ENCODE assay signal across 14 mouse cellular contexts in the genomic region with DNA sequence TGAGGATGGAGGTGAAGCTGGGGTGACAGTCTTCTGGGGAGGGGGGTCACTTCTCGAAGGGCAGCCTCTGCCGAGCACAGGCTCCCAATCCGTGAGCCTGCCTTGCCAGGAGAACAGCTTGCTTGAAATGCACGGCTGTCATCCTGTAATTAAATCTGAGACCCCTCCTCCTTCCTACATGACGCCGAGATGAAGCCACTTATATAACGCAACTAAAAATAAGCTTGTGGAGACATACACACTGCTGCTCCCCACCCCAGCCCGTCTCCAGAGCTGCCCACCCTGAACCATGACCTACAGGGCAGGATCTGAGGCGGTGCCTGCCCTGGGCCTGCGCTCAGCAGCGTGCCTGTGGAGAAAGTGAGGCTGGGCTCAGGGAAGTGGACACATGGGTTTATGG. TPM values are rescaled to one million over a fixed set of nuclear protein-coding genes. Genes with fewer than 3 reads are reported as not detected.
DNase-seq lines count a peak whose midpoint lies in the region; ATAC-seq lines count a peak whose summit lies in the region.
"Had no signal": no experiment of that assay in that cellular context is flagged by ENCODE, and none has a peak within 500 bp of the region (broad histone marks: within the 10 kb centered on the region; RNA-seq: fewer than 3 reads in every experiment).

No protein-coding gene starts in this region.

- H3K9ac ChIP-seq in forebrain, embryonic 14.5 days (ENCODE audit: low read length) = peak overlapping the region; percentile 17; the same call in 1 of the 2 replicates
- H3K9ac ChIP-seq: limb, embryonic 12.5 days had no signal

- peaks cover 40% of the 10 kb centered on the region for H3K4me1 ChIP-seq in forebrain, embryonic 14.5 days (ENCODE audit: control insufficient read depth, insufficient read depth, low read length)

- no peak for ATAC-seq in forebrain, embryonic 14.5 days
- ATAC-seq: CD4-positive, CD25-positive, alpha-beta regulatory T cell, adult 4 months; inflammation-experienced regulatory T-cells, adult 6 months had no signal

- H3K4me2 ChIP-seq in forebrain, embryonic 14.5 days (ENCODE audit: low read length) = peak overlapping the region; percentile 39

- H3K27ac ChIP-seq in forebrain, embryonic 14.5 days (ENCODE audit: low read depth, low read length) = peak overlapping the region; percentile 80
- H3K27ac ChIP-seq: limb, embryonic 12.5 days had no signal

- H3K27me3 ChIP-seq in forebrain, embryonic 14.5 days (replicated peaks; ENCODE audit: control insufficient read depth, insufficient read depth, low read length) = no peaks in the 10 kb centered on the region

- no peaks in the 10 kb centered on the region for H3K9me3 ChIP-seq in forebrain, embryonic 14.5 days (replicated peaks; ENCODE audit: control insufficient read depth, low read length)
- H3K9me3 ChIP-seq: limb, embryonic 12.5 days had no signal

- WGBS in forebrain, embryonic 14.5 days = 61% methylated on average over 11 of the region's 11 CpGs

- intact Hi-C loops in heart, postnatal 36 days (cut with DNase I) = loop anchor here (5.0 kb wide), 1 partner anchor 147 kb away; the partner anchor contains the start of gene Cep131

- H3K36me3 ChIP-seq in forebrain, embryonic 14.5 days (ENCODE audit: control insufficient read depth, insufficient read depth, low read length) = no peaks in the 10 kb centered on the region
- H3K36me3 ChIP-seq: limb, embryonic 12.5 days had no signal

- H3K4me3 ChIP-seq in forebrain, embryonic 14.5 days (ENCODE audit: low read depth, low read length) = no peak overlapping the region
- H3K4me3 ChIP-seq: limb, embryonic 12.5 days had no signal

- peak; percentile 53 to 67 for DNase-seq in frontal cortex, postnatal 36 days (ENCODE audit: low spot score in 2 of 2)
- DNase-seq in frontal cortex, postnatal 25 days (ENCODE audit: low spot score in 2 of 2) = no peak
- DNase-seq in layer of hippocampus, adult 8-10 months (ENCODE audit: low spot score in 2 of 2) = peak; percentile 48 to 53
- DNase-seq in layer of hippocampus, adult 9-10 months (ENCODE audit: low spot score) = no peak
- DNase-seq in brain, adult 2 months (ENCODE audit: low read depth, low spot score) = peak; percentile 84
- DNase-seq in forebrain, embryonic 14.5 days (ENCODE audit: low spot score) = peak; percentile 75
- no peak for DNase-seq in adrenal gland, adult 2 months
- DNase-seq in heart, postnatal 36 days = no peak
- DNase-seq: adrenal gland, postnatal 25 days; cerebellum, adult 8-10 months; lung, postnatal 10 days had no signal

RNA-seq across cellular contexts. Expression of gene Baiap2, which starts 2.4 kb away (rescaled TPM):
- total RNA-seq in layer of hippocampus, adult 8-10 months (2022) = 100 to 1,000 TPM; 170 to 244 (median 215) TPM
- 18.7 and 25.2 TPM in 2 replicates for polyA plus RNA-seq in forebrain, embryonic 14.5 days (2014; fragmentation: Nextera tagmentation; extraction: Ambion mirVana)
- 10 to 100 TPM; 17.0 to 23.2 TPM for total RNA-seq in adrenal gland, adult 2 months (2021)
- 42.3 and 46.7 TPM in 2 replicates for polyA plus RNA-seq in adrenal gland, adult 2 months (2012; rRNA removed)
- total RNA-seq in heart, postnatal 36 days (2021) = 10 to 100 TPM in 1 of 2 experiments, 1 to 10 TPM in 1; 4.4 to 12.0 TPM

RNA-seq across cellular contexts. Expression of gene Chmp6, which starts 26.9 kb away (rescaled TPM):
- total RNA-seq in layer of hippocampus, adult 8-10 months (2022) = 10 to 100 TPM; 31.5 to 39.5 (median 37.3) TPM
- 90.0 and 92.7 TPM in 2 replicates for polyA plus RNA-seq in forebrain, embryonic 14.5 days (2014; fragmentation: Nextera tagmentation; extraction: Ambion mirVana)
- total RNA-seq in adrenal gland, adult 2 months (2021) = 10 to 100 TPM; 26.0 to 34.9 TPM
- 56.8 and 66.5 TPM in 2 replicates for polyA plus RNA-seq in adrenal gland, adult 2 months (2012; rRNA removed)
- 10 to 100 TPM; 27.9 TPM for total RNA-seq in heart, postnatal 36 days (2021)

Comparison
In these comparisons a context has a peak if more than half of its experiments do, and no peak if none do; other contexts are left out.
1. DNase-seq: peak in frontal cortex, postnatal 36 days (2 of 2), layer of hippocampus, adult 8-10 months (2 of 2), brain, adult 2 months (single experiment) and forebrain, embryonic 14.5 days (single experiment); none in frontal cortex, postnatal 25 days (0 of 2), layer of hippocampus, adult 9-10 months (single experiment), adrenal gland, adult 2 months (single experiment) and heart, postnatal 36 days (0 of 2).
2. RNA of gene Baiap2, which starts 2.4 kb away (total RNA-seq): 170 to 244 TPM in layer of hippocampus, adult 8-10 months; 17.0 to 23.2 TPM in adrenal gland, adult 2 months and 4.4 to 12.0 TPM in heart, postnatal 36 days; every median in the first group is over 4 times any median in the second.